Mouse (Mus musculus): ENCODE results near the gene Zfand5.
"Not testable (repeated sequence)": the region's sequence is repeated elsewhere in the genome, so short reads cannot be mapped to it uniquely, and the experiment has no call there.

The Zfand5 gene

GRCm38 (mm10) chr19:21271741-21272654 lies at the start of gene Zfand5:
Zfand5 (plus strand) TSS chr19:21272278.
- DNase-seq: peak; percentile 99

GRCm38 (mm10) chr19:21227131-21227530 lies 44.9 kb upstream of the Zfand5 start:
- DNase-seq: no peak

GRCm38 (mm10) chr19:21227754-21228153 lies 44.3 kb upstream of the Zfand5 start:
- no peak for DNase-seq

- DNase-seq: not testable (repeated sequence)
These were observed 23.3 kb upstream of the Zfand5 start for GRCm38 (mm10) chr19:21248730-21249129.

DNA sequence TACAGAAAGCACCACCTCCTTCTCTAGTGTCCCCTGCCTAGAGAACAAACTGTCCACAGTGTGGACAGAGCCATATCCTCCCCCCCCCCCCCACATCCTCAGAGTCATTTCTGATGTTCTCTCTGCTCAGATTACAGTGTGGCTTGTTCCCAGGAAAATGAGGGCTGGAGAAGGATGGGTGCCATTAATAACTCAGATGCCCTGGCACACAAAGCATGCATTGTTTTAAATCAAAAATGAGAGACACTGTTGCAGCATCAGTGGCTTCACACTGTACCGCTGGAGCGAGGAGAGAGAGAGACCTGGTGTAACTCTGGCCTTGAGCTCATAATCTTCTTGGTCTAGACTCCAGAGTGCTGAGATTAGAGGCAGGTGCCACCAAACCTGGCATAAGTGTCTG lies 18.2 kb upstream of the Zfand5 start:
- no peak for DNase-seq

GRCm38 (mm10) chr19:21255920-21256319 lies 16.2 kb upstream of the Zfand5 start:
- no peak for DNase-seq

DNA sequence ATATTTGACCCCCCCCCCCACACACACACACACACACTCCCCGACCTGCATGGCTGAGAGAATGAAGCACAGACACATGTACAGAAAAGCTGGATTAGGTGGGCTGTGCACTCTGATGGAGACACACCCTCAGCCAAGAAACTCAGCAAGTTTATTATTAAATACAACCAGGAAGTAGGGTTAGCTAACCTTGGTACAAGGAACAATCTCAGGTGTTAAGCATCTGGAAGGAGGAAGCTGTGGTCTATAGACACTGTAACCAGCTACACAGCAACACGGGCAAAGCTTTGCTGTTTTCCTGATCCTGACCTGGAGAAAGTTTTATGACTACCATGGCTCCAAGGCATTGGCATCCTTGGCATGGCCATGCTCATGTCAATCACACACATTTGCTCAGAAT lies 12.6 kb upstream of the Zfand5 start:
- DNase-seq: no peak

DNA sequence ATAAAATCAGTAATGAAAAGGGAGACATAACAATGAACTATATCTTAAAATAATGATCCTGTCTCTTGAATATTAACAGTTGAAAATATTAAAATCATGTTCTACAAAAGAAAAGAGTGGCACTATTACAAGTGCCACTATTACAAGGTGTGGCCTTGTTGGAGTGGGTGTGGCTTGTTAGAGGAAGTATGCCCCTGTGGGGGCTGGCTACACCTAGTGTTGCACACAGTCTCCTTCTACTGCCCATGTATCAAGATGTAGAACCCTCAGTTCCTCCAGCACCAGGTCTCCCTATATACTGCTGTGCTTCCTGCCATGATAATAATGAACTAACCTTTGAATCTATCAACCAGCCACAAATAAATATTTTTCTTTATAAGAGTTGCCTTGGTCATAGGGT lies 11.8 kb upstream of the Zfand5 start:
- no peak for DNase-seq

- DNase-seq: peak; percentile 22
These were observed 892 bp upstream of the Zfand5 start for GRCm38 (mm10) chr19:21271186-21271585.

DNA sequence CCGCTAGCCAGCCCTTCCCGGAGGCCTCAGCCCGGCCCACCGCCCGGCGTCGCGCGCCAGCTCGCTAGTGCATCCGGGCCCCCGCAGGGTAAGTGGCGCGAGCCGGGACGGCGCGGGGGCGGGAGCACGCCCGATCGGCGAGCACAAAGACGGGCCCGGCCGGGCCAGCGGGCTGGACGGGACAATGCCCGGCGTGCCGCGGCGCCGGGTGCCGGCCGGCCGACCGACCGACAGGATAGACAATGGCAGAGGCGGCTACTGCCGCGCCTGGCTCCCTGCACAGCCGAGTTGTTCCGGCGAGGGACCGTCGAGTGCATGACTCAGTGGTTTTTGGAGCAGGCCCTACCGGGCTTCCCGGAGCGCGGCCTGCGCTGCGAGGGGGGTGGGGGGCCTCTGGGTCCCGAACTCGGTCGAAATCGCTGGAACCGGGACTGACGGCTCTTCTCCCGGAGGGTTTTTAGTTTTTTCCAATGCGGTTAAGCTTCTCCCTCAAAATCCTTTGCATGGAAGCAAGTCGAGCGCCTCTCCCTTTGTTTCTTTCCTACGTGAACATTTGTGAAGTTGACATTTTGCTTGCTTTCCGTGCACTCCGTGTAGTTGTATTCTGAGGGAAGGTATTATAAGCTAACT lies 692 bp downstream of the Zfand5 start:
- peak; percentile 79 for DNase-seq

DNA sequence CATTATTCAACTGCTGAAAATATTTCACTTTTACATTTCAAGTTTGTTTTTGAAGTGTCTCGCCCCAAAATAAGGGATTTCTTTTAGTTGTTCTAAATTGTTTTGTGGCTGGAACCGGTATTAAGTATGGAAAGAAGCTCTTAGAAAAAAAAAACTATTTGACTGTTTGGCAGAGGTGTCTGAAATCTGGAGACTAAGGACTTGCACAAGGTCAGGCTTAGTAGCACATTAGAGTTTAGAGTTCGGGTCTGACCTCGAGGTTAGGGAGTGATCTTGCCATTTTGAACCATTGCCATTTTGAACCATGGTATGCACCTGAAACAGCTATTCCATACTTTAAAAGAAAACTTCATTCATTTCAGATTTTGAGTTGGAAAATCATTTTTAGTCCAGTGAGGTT lies 1.4 kb downstream of the Zfand5 start:
- no peak for DNase-seq

GRCm38 (mm10) chr19:21274181-21274591 lies 2.1 kb downstream of the Zfand5 start:
- peak; percentile 60 for DNase-seq

DNA sequence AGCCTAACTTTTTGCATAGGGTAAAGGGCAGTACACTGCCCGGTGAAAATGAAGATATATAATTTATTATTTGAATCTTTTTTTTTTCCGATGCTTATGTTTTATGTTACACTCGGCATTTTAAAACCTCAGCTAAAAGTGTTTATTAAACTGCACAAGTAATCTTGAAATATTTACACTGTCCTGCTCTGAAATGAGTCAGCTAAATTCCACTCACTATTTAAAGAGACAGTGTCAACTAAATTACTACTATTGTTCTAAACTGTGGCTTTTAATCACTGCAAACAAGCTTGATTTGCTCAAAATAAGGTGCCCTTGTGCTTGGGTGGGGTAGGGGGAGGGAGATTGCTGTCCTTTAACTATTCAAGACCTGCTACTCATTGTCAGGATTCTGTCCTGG lies 2.6 kb downstream of the Zfand5 start:
- DNase-seq: no peak

DNA sequence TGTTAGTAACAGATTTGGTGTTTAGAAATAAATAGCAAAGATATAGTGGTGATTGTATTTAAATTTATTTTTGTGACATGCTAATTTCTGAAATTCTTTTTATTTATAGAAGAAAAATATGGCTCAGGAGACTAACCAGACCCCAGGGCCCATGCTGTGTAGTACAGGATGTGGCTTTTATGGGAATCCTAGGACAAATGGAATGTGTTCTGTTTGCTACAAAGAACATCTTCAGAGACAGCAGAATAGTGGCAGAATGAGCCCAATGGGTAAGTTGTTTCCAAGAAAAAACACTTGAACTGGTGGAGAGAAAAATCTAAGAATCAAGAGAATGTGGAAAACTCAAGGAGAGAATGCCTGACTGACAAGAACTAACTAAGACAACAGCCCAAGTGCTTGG lies 4.2 kb downstream of the Zfand5 start:
- no peak for DNase-seq

DNA sequence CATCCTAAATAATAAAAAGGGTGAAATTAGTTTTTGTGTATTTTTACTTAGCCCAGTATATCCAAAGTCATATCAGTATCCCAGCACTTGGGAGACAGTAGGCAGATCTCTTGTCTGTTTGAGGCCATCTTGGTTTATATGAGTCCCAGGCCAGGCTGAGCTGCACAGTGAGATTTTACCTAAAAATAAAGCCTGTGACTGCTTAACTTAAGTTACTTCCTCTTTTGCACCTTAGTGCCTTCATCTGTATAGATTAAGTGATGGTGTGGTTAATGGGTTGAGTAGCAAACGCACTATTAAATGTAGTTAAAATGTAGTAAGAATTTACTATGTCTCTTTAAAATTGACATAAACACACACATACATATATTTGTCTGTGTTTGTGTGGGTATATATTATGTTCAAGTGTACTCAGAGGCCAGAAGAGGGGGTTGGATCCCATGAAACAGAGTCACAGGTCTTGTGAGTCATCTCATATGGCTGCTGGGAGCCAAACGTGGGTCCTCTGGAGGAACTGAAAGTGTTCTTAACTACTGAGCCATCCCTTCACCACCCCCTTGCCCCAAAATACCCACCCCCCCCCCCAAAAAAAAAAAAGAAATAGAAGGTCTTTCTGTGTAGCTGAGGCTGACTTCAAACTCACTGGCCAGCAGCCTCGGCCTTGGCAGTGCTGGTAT lies 14.5 kb downstream of the Zfand5 start:
- no peak for DNase-seq

DNA sequence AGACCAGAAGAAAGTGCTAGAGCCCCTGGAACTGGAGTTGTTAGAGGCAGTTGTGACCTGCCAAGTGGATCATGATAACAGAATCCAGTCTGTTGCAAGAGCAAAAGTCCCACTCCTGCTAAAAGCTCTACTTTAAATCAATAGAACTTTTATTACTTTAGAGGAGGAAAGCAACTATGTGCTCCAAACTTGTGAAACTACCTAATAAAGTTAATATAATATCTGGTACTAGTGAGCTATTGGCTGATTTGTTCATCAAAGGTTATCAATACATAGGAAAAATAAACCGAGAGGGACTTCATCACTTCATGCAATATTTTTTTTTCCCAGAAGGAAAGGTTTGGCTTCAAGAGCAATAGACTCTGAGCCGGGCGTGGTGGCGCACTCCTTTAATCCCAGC lies 25.3 kb downstream of the Zfand5 start:
- no peak for DNase-seq

DNA sequence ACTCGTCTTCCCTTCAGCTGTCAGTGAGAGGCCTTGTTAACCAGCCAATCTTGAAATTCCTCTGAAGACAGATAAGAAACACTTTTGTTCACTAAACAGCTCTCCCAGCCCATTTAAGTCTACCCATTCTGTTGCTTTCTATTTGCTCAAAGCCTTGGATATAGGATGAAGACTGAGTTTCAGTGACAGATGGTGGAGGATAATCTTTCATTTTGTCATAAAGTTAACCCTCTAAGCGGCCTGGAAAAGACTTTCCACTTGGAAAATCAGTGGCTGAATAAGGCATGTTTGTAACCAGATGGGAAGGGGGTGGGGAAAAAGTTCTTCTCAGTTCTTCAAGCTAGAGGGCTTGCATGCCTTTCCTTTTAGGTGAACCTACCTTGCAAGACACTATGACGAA lies 29.7 kb downstream of the Zfand5 start:
- no peak for DNase-seq

- DNase-seq: no peak
These were observed 35.7 kb downstream of the Zfand5 start for GRCm38 (mm10) chr19:21307755-21308154.

- DNase-seq: not testable (repeated sequence)
These were observed 38.3 kb downstream of the Zfand5 start for GRCm38 (mm10) chr19:21310364-21310763.

DNA sequence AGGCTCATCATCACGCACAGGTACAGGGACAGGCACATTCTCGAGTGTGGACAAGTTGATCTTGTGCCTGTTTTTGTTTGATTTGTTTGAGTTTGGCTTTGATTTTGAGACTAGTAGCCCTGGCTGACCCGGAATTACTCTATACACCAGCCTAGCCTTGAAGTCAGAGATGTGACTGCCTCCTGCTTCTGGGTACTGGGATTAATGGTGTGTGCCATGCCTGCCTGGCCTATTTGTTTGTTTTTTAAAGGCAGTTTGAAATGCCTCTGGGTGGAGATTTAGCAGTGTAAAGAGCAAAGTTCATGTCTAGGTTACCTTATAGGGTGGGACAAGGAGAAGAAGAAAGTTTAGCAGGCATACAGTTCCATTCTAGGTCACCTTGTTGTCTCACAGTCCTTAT lies 43.6 kb downstream of the Zfand5 start:
- no peak for DNase-seq

- no peak for DNase-seq
These were observed 47.5 kb downstream of the Zfand5 start for GRCm38 (mm10) chr19:21319618-21320017.

- DNase-seq: no peak
These were observed 53.3 kb downstream of the Zfand5 start for GRCm38 (mm10) chr19:21325333-21325732.

DNA sequence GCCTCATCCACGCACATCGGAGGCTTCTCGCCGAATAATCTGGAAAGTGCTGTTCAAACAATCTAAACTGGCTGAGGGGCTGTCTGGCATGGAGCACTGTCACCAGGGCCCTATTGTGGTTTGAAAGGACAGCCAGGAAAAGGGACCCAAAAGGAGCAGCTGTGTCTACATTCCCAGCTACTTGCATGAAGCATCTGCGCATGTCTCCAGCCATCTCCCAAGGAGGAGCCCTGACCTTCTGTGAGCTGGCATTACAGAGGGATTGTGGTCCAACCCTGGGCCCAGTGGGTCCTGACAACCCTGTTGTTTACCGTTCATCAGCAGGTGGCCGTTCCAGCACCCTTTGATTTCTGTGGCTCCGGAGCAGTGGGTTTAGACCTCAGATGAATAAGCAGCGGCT lies 56.9 kb downstream of the Zfand5 start:
- no peak for DNase-seq

DNA sequence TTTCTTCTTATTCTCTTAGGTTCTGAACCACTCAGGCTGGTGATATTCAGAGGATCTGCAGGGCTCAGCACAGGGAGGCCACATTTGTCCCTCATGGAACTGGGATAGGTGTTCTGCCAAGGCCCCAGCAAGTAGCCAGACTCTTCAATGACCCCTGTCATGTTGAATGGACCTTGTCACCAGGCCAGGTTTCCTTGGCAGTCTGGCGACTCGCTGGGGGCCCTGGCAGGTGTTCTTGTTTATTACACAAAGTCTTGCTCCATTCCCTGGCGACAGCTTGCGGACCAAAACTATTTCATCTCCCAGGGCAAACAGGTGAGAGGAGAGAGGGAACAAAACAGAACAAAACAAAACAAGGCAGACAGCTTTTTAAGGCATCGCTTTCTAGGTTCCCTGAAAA lies 57.7 kb downstream of the Zfand5 start:
- DNase-seq: no peak
